In genomic region chr3:30965644-30966043, GRCm38 (mm10) we compare ENCODE assay signal across 7 mouse cellular contexts.
"Had no signal": no experiment of that assay in that cellular context is flagged by ENCODE, and none has a peak within 500 bp of the region (broad histone marks: within the 10 kb centered on the region; RNA-seq: fewer than 3 reads in every experiment).

No protein-coding gene starts in this region.

- ATAC-seq: intestine, embryonic 15.5 days; lung, postnatal 0 days; midbrain, embryonic 15.5 days had no signal

- DNase-seq: kidney, adult 2 months; kidney, postnatal 14 days; lung, adult 2 months; lung, postnatal 36 days had no signal
